Mouse (Mus musculus): ENCODE measurements around the gene Macc1.

The Macc1 gene

DNA sequence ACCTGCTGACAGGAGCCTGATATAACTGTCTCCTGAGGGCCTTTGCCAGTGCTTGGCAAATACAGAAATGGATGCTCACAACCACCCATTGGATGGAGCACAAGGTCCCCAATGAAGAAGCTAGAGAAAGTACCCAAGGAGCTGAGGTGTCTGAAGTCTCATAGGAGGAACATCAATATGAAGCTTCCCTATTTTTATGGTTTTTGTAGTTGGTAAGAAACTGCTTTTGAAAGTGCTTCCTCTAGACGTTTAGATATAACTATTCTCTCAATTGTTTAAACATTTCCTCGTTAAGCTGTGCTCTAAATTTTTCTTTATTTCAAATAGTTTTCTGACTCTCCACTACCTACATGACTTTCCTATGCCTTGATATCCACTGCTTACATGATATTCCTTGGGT lies 169.2 kb downstream of the Macc1 start:
- no peak for DNase-seq (ENCODE audit: low read depth, low spot score)

GRCm38 (mm10) chr12:119483922-119484631 lies 170.0 kb downstream of the Macc1 start:
- no peak for DNase-seq (ENCODE audit: low read depth, low spot score)

DNA sequence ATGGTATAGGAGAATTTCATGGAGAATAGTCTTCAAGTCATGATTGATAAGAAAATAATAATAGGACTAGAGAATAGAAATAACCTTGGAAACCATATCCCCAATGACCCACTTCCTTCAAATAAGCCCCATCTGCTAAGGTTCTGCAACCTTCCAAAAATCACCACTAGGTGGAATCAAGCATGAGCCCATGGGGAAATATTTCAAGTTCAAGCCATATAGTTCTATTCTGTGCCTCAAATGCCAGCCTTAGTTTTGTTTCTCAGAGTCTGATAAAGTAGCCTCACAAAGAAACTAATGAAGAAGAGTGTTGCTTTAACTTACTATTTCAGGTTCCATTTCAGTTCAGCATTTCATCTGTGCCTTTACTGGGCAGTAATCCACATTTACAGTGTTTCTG lies 197.1 kb downstream of the Macc1 start:
- no peak for DNase-seq (ENCODE audit: low read depth, low spot score)
